Comparison of ENCODE assay signal across 17 mouse cellular contexts in genomic region chr5:4661420-4662197, GRCm38 (mm10).
A peak's percentile ranks its signal among the peaks of the same experiment; 100 is the strongest.
DNase-seq lines count a peak whose midpoint lies in the region; ATAC-seq and TF ChIP-seq lines count a peak whose summit lies in the region.
"Had no signal": no experiment of that assay in that cellular context is flagged by ENCODE, and none has a peak within 500 bp of the region (broad histone marks: within the 10 kb centered on the region; RNA-seq: fewer than 3 reads in every experiment).

No protein-coding gene starts in this region.

- no peak for DNase-seq in kidney, adult 11 months
- DNase-seq in kidney, postnatal 14 days: peak; percentile 13
- peak; percentile 81 for DNase-seq in lung, embryonic 14.5 days
- no peak for DNase-seq in right cerebral cortex, adult 2 months (ENCODE audit: low spot score in 2 of 2)
- no peak for DNase-seq in liver
- DNase-seq: cerebellum, postnatal 10 days; forebrain, postnatal 0 days; gastrocnemius, postnatal 25 days; left cerebral cortex, postnatal 4 days; spleen, adult 18-20 months had no signal

- peak overlapping the region; percentile 17; the same call in 1 of the 2 replicates for H3K4me3 ChIP-seq in kidney, embryonic 16.5 days (ENCODE audit: low read length)
- H3K4me3 ChIP-seq in lung, embryonic 14.5 days (ENCODE audit: low read depth, low read length): no peak overlapping the region
- H3K4me3 ChIP-seq in stomach, embryonic 15.5 days (replicated peaks): no peak overlapping the region
- H3K4me3 ChIP-seq: embryonic facial prominence, embryonic 15.5 days; hindbrain, embryonic 10.5 days; layer of hippocampus, adult 2 months; megakaryocyte, embryonic 14.5 days had no signal

- 21% methylated on average over 12 of the region's 12 CpGs for WGBS in kidney, embryonic 16.5 days
- 11% methylated on average over 12 of the region's 12 CpGs for WGBS in lung, embryonic 14.5 days
- WGBS in stomach, embryonic 15.5 days: 30% methylated on average over 12 of the region's 12 CpGs

- no peak overlapping the region for H3K9ac ChIP-seq in kidney, embryonic 16.5 days (replicated peaks; ENCODE audit: low read length)
- H3K9ac ChIP-seq in lung, embryonic 14.5 days: no peak overlapping the region
- H3K9ac ChIP-seq in stomach, embryonic 15.5 days: no peak overlapping the region
- H3K9ac ChIP-seq: embryonic facial prominence, embryonic 15.5 days; forebrain, postnatal 0 days had no signal

- no peak for ATAC-seq in kidney, embryonic 16.5 days (ENCODE audit: low FRiP score, low TSS enrichment)
- peak; percentile 87; the same call in 1 of the 2 replicates for ATAC-seq in lung, embryonic 14.5 days (ENCODE audit: insufficient read depth)
- no peak for ATAC-seq in stomach, embryonic 15.5 days (ENCODE audit: insufficient read depth, low FRiP score, low read depth)
- no peak for ATAC-seq in CD4-positive, CD25-positive, alpha-beta regulatory T cell, adult 4 months
- ATAC-seq: forebrain, postnatal 0 days had no signal

- TF ChIP-seq CTCF in lung, embryonic 14.5 days (IDR thresholded peaks at IDR 0.05; ENCODE audit: low read depth): no peak

- H3K9me3 ChIP-seq in kidney, embryonic 16.5 days (ENCODE audit: low read length): no peaks in the 10 kb centered on the region
- 0 out of 2 replicates have a peak, but pooled peaks cover 4% of the 10 kb centered on the region for H3K9me3 ChIP-seq in lung, embryonic 14.5 days (ENCODE audit: low read depth, low read length)
- H3K9me3 ChIP-seq in stomach, embryonic 15.5 days: peaks cover 3% of the 10 kb centered on the region; the same call in 1 of the 2 replicates
- H3K9me3 ChIP-seq: embryonic facial prominence, embryonic 15.5 days had no signal

- H3K4me2 ChIP-seq in kidney, embryonic 16.5 days (replicated peaks; ENCODE audit: low read depth, low read length): peak overlapping the region; percentile 46
- peak overlapping the region; percentile 46 for H3K4me2 ChIP-seq in lung, embryonic 14.5 days
- H3K4me2 ChIP-seq in stomach, embryonic 15.5 days: peak overlapping the region; percentile 21; the same call in 1 of the 2 replicates
- H3K4me2 ChIP-seq: embryonic facial prominence, embryonic 15.5 days had no signal

- peaks cover 41% of the 10 kb centered on the region for H3K4me1 ChIP-seq in kidney, embryonic 16.5 days (ENCODE audit: insufficient read depth, low read length)
- peaks cover 5% of the 10 kb centered on the region; the same call in 1 of the 2 replicates for H3K4me1 ChIP-seq in lung, embryonic 14.5 days (ENCODE audit: insufficient read depth)
- no peaks in the 10 kb centered on the region for H3K4me1 ChIP-seq in stomach, embryonic 15.5 days
- H3K4me1 ChIP-seq: embryonic facial prominence, embryonic 15.5 days; megakaryocyte, embryonic 14.5 days had no signal

- H3K27me3 ChIP-seq in kidney, embryonic 16.5 days (ENCODE audit: insufficient read depth, low read length): no peaks in the 10 kb centered on the region
- no peaks in the 10 kb centered on the region for H3K27me3 ChIP-seq in lung, embryonic 14.5 days (ENCODE audit: insufficient read depth, low read length)
- H3K27me3 ChIP-seq in stomach, embryonic 15.5 days (replicated peaks): no peaks in the 10 kb centered on the region
- H3K27me3 ChIP-seq: megakaryocyte, embryonic 14.5 days had no signal

- H3K36me3 ChIP-seq in kidney, embryonic 16.5 days (ENCODE audit: insufficient read depth, low read length): no peaks in the 10 kb centered on the region
- no peaks in the 10 kb centered on the region for H3K36me3 ChIP-seq in lung, embryonic 14.5 days (ENCODE audit: insufficient read depth)
- H3K36me3 ChIP-seq in stomach, embryonic 15.5 days: no peaks in the 10 kb centered on the region
- H3K36me3 ChIP-seq: embryonic facial prominence, embryonic 15.5 days; hindbrain, embryonic 10.5 days had no signal

- H3K27ac ChIP-seq in kidney, embryonic 16.5 days (ENCODE audit: low read length): no peak overlapping the region
- H3K27ac ChIP-seq in lung, embryonic 14.5 days (ENCODE audit: low read depth): no peak overlapping the region; the same call in 1 of the 2 replicates
- H3K27ac ChIP-seq in stomach, embryonic 15.5 days: no peak overlapping the region
- H3K27ac ChIP-seq: embryonic facial prominence, embryonic 15.5 days; hindbrain, embryonic 10.5 days; layer of hippocampus, adult 2 months had no signal

Comparison
In these comparisons a context has a peak if more than half of its experiments do, and no peak if none do; other contexts are left out.
1. DNase-seq: peak in kidney, postnatal 14 days (single experiment) and lung, embryonic 14.5 days (single experiment); none in kidney, adult 11 months (single experiment), right cerebral cortex, adult 2 months (0 of 2) and liver (single experiment).
2. Peak in every context shown above with its lines, with median percentiles within 50 percentile points of each other: H3K4me2 ChIP-seq.